Mouse (Mus musculus) CD8-positive naive resting alpha-beta T cell, adult 2 months (primary cell): Measurements from ENCODE around the gene Raver1.
"Not testable (repeated sequence)": the region's sequence is repeated elsewhere in the genome, so short reads cannot be mapped to it uniquely, and the experiment has no call there.

Experiments
- DNase-seq, 2 experiments: peaks; one replicate each; pipeline ENCODE4 v3.0.0; 2022; ENCODE audit warnings: low read depth in 2 of 2, low spot score in 2 of 2

Gene Raver1

DNA sequence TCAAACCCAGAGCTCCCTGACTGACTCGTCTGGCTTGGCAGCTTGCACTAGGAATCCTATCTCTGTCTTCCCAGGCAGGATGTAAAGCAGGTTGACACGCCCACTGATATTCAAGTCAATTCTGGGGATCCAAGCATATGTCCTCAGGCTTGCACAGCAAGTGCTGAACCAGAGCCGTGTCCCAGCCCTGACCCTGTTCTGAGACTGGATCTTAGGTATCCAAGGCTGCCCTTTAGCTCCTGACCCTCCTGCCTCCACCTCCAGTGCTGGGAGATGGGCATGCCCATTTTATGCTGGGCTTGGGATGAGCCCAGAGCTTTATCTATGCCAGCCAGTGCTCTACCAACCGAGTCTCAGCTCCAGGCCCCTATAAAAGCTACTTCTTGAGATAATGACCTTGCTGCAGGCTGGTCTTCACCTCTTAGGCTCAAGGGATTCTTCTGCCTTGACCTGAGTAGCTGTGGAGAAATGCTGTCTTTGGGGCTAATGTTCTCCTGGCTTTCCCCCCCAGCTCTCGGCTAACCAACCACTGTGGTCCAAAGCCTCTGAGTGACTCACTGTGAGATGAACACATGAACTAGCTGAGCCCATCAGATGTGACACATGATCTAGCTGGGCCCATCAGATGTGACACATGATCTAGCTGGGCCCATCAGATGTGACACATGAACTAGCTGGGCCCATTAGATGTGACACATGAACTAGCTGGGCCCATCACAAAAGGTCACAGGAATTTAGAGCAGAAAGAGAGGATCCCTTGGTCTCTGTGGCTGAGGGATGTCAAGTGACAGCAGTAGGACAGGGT lies 14.2 kb upstream of the Raver1 start:
- no peak for DNase-seq

DNA sequence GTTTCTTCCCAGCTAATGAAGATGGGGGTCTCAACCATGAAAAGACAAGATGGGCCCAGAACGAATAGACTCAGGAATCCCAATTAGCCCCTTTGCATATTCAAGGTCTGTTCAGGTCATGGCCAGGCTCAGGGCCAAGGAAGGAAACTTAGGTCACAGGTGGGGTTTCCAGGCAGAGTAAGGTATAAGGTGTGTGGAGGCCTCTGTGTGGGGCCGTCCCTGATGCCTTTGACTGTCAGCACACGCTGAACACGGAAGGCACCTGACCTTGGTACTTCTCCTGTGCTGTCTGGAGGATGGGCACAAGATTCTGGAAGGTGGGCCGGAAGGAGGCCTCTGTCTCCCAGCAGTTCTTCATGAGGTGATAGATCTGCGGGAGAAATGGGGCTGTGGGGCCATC lies 13.0 kb upstream of the Raver1 start:
- no peak for DNase-seq

DNA sequence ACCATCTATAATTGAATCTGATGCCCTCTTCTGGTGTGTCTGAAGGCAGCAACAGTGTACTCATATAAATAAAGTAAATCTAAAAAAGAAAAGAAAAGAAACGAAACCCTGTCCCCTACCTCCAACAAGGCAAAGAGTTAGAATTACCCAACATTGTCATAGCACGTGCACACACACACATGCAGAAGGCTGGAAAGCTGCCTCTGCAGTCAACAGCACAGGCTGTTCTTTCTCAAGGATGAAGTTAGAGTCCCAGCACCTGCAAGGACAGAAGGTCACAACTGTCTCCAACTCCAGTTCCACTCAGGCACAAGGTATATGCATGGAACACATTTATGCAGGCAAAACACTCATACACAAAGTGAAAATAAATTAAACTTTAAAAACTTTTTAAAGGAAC lies 10.3 kb upstream of the Raver1 start:
- no peak for DNase-seq

DNA sequence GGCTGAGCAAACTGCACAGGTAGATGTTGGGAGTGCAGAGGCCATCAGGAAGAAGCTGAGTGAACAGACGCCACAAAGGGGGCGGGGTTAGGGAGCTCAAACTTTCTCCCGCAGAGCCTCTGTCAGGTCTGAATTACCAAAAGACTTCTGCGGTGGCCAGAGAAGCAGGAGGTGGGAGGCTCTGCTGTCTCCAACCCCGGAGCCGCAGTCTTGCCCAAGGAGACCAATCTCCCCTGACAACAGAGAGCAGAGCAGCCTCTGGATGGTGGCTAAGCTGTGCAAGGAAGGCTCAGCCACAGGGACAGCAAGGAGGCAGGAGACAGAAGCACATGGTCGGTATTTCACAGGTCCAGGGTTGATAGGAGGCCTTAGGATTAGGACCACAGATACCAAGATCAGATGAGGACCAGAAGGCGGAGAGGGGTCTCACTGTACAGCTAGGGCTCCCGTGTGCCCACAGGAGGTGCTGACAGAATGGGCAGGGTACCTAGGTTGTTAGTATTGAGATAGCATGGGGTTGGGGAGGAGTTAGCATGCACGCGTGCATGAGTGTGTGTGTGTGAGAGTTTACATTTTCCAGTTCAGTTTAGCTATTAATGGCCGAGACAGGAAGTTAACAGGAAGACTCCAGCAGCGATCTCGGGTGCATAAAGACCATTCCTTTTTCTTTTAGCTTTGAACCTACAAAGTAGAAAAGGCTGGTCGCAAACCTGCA lies 8.8 kb upstream of the Raver1 start:
- no peak for DNase-seq

DNA sequence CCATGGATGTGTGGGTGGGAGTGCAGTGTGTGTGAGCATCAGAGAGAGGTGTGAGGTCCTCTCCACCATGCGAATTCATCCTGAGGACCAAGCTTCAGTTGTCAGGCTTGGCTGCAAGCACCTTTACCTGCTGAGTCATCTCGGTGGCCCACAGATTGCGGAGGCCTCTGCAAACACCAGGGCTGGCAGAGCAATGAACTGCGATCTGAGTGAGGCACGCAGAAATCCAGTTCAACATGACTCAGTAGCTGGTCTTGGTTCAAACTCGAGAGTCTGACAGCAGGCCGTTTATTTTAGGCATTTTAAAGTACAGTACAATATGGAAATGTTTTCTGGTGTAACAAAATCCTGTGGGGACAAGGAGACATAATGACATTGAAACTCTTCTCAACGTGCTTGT lies 6.0 kb upstream of the Raver1 start:
- DNase-seq, result no peak

DNA sequence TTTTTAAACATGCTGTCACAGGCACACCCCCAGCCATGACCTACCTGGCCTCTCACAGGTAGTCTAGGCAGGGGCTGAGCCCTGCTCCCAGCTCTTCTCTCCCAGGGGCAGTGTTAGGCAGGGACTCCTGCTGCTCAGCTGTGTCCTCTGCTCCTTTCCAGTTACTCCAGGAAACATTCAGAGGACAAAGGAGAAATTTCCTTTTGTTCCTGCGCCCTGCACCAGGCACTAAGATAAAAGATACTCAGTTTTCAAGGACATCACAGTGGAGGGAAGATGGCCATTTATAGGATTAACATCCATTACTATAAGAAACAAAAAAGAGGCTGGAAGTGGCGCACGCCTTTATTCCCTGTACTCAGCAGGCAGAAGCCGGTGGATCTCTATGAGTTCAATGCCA lies 4.2 kb upstream of the Raver1 start:
- DNase-seq, result no peak

DNA sequence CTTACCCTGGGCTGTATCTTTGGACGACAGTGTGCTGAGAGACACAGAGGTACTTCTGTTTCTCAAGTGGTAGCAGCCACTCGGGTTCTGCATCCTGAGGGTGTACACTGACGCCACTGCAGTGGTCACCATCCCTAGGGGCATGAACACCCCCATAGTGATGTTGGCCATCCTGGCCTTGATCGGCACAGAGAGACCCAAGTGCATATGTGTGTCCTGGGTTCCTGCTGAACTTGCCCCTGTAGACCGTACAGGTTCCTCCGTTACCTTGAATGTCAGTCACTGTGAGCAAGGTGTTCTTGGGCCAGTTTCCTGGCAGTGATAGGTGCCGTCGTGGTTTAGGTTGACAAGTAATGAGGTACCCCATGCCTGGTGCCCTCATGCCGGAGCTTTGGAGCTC lies 1.6 kb upstream of the Raver1 start:
- DNase-seq, result no peak

DNA sequence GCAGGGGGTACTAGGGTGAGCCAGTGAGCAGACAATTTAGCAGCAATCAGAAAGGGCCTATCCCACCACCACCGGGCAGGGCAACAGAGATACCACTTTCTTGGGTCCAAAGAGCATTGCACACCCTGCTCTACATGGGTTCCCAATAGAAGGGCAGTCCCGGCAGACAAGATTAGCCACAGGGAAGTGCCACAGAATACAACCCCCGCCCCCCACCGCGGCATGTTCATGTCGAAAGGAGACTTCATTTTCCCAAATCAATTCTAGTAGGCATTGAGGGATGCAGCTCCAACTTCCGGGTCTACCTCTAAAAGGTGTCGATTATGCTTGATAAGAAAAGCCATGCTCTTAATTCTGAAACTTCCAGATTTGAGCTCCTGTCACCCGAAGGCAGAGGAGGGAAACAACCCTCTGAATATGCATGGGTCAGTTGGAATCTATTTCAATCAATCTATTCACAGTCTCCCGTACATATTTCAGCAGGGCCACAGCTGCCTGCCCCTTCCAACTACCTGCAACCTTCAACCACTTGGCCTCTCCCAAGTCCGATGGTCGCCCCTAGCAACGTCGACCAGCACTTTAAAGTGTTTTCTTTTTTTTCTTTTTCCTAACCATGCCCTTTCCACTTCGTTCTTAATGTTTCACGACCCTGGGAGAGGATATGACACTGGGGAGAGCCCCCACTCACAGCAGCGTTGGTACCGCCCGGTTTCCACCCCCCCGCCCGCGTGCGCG lies 669 bp downstream of the Raver1 start:
- no peak for DNase-seq

DNA sequence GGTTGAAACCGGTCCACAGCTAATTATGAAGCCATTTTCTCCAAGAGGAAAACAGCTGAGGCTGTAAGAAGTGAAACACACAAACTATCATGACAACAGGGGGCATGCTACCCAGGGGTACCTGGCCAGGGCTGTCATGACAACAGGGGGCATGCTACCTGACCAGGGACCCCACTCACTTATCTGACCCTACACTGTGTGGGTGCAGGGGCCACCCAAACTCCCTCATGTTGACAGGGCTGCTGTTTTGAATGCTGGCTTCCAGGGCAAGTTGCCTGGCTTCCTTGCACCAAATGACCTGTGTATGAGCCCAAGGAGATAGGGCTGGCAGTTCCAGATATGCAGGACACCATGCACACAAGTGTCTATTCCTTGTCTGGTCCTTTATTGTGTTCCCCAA lies 1.3 kb downstream of the Raver1 start:
- DNase-seq, result no peak

DNA sequence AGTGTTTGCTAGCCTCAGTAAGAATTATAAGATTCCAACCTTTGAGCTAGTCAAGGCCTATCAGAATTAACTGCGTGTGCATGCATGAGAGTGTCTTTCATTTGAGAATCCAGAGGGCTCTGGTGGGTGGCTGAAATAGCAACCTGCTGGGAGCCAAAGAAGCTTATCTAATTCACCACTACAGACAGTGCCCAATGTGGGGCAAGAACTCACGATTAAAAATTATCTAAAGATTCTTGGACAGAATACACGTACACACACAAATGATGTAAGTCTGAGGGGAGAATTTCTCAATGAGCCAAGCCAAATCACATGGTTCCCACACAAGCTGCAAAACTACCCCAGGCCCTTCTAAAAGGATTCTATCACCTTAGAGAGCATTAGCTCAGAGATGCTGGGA lies 8.5 kb downstream of the Raver1 start:
- no peak for DNase-seq

DNA sequence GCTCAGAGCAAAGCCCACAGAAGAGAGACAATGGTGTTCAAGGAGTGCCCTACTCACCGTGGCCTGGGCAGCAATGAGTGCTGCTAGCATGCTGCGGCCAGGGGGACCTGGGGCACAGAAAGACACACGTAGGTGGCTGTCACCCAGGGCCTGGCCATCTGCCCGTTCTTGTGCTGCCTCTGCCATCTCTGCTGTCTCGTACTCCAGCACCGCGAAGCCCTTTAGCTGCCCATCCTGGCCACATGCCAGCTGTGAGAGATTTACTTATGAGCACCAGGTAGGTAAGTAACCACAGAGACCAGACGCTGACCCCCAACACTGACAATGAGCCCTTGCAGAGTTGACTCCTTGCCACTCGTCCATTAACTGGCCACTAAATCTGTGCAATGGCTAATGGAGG lies 10.7 kb downstream of the Raver1 start:
- DNase-seq, result no peak

DNA sequence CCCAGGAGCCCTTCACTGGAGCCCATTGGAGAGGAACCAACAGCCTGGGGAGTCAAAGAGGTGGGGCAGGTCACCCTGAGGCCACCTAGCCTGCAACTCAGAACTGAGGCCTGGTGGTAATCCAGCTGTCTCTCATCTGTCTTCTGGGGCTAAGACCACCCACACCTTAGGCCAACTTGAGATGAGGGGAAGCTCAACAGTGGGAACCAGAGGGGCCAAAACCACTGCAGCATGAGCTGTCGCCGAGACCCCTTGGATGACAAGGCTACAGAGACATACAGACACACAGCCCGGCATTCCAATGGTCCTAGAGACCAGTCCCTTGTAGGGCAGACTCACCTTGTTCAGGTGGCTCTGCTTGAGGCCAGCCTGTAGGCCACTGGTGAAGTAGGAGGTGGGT lies 16.2 kb downstream of the Raver1 start:
- no peak for DNase-seq

DNA sequence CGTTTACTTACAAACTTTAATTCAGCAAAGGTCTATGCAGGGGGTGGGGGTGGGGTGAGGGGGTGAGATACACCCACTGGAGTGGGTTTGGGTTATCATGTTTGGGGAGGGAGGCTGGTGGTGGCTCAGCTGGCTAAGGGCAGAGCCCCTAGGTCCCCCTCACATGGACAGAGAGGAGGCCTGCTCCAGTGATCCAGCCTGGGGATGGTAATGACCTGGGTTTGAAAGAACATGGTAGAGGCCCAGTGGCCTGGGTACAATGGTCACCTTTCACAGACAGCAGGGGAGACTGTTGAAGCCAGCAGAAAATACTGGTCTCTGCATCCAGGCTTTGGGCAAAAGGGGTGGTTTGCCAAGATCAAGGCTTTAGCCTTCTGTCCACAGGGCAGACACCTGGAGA lies 17.6 kb downstream of the Raver1 start:
- DNase-seq, result no peak

DNA sequence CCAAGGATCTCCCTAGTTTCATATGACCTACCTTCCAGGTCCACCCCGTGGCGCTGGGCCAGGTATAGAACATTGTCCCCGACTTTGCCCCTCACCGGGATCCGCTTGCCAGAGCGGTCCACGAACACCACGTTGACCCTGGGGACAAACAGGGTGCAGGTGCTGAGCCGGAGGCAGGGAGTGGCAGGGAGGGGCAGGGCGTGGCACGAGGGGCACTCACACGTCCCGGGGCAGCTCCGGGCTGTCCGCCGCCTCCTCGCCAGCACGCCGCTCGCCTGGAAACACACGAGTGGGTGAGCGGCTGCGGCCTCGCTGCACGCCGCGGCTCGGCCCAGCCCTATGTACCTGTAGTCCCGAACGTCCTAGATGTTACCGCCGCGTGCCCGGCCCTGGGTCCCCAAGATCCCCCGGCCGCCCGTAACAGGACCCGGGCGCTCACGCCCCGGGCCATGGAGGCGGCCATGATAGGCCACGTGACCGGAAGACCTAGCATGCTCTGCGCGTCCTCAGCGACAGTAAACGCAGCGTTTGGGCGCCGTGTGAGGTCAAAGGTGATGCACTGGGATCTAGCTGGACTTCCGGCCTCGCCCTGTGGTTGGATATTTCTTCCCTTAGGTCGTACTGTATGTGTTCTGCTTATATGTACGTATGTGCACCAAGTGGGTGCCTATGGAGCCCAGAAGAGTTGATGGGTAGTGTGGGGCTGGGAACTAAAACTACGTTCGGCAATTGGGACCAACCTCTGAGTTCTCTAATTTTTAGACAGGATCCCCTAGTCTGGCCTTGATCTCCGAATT lies 18.6 kb downstream of the Raver1 start, which contains the start of the genes Gm49373 and Fdx1l:
TSS of gene Gm49373 (minus strand) at position 53 of the 797 bp plus-strand sequence.
TSS of gene Fdx1l (minus strand) at position 571 of the 797 bp plus-strand sequence.
- DNase-seq, result peak; percentile 65 to 76

DNA sequence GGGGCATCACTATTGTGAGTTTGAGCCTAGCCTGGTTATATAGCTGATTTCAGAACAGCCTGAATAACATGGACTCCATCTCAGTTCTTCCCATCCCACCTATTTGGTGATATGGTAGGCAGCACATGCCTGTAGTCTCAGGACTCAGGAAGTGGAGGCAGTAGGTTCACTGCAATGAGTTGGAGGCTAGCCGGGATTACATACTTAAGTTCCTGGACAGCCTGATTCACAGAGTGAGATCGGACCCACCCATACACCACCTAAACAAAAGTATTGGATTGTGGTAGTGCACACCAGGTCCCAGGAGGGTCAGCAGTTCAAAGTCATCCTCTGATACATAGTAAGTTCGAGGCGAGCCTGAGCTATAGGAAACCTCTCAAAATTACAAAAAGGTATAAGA lies 19.2 kb downstream of the Raver1 start:
- DNase-seq, result no peak

DNA sequence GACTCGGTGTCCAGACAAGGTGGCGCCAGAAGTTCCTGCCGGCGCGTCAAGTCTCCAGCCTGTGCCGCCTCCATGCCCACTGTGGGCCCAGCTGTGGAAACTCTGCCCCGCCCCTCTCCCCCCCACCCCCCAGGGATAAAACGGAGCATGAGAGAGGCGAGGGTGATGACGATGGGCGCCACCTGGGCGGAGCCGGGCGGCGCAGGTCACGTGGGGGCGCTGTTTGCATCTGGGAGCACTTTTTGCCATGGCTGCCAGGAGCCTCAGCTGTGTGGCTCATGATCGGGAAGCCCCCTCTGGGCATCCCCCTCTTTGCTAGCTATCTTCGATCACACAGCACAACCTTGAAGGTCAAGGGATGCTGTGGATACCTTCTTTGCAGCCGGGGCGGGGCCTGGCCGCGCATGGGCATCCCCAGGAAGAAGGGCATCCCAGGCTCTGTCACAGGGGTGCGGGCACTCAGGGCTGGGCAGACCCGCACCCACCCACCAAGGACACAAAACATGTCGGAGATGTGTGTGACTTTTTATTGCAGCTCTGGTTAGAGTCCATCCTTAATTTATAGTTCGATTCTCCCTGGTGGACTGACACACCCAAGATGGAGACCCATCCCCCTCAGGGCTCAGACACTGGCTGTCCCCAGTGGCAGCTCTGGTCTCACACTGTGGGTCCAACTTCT lies 24.7 kb downstream of the Raver1 start, which contains the start of gene Zglp1:
TSS of gene Zglp1 (minus strand) at position 88 of the 679 bp plus-strand sequence.
- no peak for DNase-seq

DNA sequence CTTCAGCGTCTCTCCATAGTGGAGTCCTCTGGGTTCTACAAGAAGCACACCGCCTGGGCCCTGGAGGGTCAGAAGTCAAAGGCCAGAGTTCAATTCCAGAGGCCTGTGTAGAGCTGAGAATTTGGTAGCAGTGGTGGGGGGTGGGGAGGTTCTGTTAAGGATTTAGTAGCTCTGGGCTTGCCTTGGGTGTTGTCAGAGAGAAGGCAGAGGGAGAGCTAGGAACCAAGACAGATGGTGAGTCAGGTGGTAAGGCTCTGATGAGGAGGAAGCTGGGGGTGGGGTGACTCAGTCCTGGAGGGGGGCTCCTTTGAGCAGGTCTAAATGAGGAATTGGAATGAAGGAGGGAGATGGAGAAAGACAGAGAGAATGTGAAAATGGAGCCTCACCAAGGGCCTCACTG lies 28.9 kb downstream of the Raver1 start:
- no peak for DNase-seq

DNA sequence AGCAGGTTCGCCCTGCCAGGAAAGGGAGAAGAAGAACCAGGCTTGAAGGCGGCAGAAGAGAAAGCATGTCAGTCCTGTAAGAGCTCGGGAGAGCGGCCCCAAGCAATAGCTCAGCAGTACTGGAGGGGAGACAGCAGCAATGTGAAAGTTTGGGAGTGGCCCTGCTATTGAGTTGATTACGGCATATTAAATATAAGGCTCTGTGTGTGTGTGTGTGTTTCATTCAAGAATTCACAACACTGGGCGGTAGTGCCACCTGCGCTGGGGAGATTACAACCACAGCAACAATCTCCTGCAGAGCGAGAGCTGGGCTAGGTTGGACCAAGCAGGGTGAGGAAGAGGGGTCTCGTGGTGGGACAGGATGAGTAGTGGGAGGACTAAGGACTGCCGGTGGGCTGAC lies 40.2 kb downstream of the Raver1 start:
- DNase-seq, result no peak

DNA sequence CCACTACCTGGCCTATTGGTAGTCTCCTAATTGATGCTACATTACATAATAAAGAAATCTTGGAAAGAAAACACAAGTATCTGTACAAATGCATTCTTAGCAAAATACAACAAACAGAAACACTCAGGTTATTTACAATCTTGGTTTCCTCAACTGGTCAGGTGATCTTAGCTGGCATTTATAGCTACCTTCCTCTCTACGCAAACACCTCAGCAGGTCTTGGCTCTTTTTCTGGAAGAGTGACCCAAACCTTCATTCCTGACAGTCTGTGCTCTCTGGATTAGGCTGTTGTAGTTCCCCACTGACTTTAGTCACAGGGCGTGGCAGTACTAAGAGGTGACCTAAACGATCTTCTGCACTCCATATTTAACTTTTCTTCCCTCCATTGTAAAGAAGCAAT lies 46.6 kb downstream of the Raver1 start:
- no peak for DNase-seq

DNA sequence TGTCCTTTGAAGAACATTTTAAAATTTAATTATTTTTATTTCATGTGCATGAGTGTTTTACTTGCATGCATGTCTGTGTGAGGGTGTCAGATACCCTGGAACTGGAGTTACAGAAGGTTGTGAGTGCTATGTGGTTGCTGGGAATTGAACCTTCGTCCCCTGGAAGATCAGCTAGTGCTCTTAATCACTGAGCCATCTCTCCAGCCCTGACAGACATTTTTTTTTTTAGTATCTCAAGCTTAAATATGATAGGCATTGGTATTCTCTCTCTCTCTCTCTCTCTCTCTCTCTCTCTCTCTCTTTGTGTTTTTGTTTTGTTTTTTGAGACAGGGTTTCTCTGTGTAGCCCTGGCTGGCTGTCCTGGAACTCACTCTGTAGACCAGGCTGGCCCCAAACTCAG lies 47.0 kb downstream of the Raver1 start:
- DNase-seq, result not testable (repeated sequence)
